Mouse (Mus musculus) testis, adult 2 months (tissue): ENCODE data around the gene Slc22a22. TPM values are rescaled to one million over a fixed set of nuclear protein-coding genes. Genes with fewer than 3 reads are reported as not detected.

Source experiments
- H3K27ac ChIP-seq: fragments of 200-500 bp; 2 replicates; pipeline ENCODE4 v1.5.1; 2012; ENCODE audit warnings: low read depth, low read length; ENCODE audit not compliant: control insufficient read depth, insufficient read depth
- H3K27me3 ChIP-seq: fragments of 200-500 bp; 2 replicates; pipeline ENCODE4 v1.6.1; 2012; ENCODE audit warnings: mild to moderate bottlenecking, low read length, moderate library complexity; ENCODE audit not compliant: control insufficient read depth, insufficient read depth
- H3K36me3 ChIP-seq: fragments of 200-500 bp; 2 replicates; pipeline ENCODE4 v1.6.1; 2012; ENCODE audit warnings: mild to moderate bottlenecking, low read length; ENCODE audit not compliant: control insufficient read depth, insufficient read depth
- H3K4me1 ChIP-seq: fragments of 200-500 bp; 2 replicates; pipeline ENCODE4 v1.6.1; 2012; ENCODE audit warnings: low read length; ENCODE audit not compliant: control insufficient read depth, insufficient read depth
- H3K4me3 ChIP-seq: fragments of 200-500 bp; 2 replicates; pipeline ENCODE4 v1.5.1; 2012; ENCODE audit warnings: low read depth, mild to moderate bottlenecking, low read length, moderate library complexity, mixed read lengths; ENCODE audit not compliant: control insufficient read depth
- CTCF ChIP-seq: fragments of 200-500 bp; IDR thresholded peaks from 2 replicates; pipeline ENCODE4 v1.5.1; 2012; ENCODE audit warnings: low read depth, mild to moderate bottlenecking, inconsistent platforms, low read length, moderate library complexity; ENCODE audit not compliant: control insufficient read depth, insufficient read depth, insufficient replicate concordance
- POLR2A ChIP-seq: fragments of 200-500 bp; IDR thresholded peaks from 2 replicates; pipeline ENCODE4 v1.6.1; 2012; ENCODE audit warnings: low read depth, mild to moderate bottlenecking, inconsistent platforms, low read length, moderate library complexity; ENCODE audit not compliant: control insufficient read depth
- polyA plus RNA-seq: library from polyadenylated mRNA; depleted of rRNA; stranded (reverse); fragments of >200 nt; gene quantifications from 2 replicates; pipeline ENCODE4 v1.2.3, GENCODE M21; 2012; rRNA removed

Gene Slc22a22
- polyA plus RNA-seq: 0.44 and 0.82 TPM in 2 replicates

DNA sequence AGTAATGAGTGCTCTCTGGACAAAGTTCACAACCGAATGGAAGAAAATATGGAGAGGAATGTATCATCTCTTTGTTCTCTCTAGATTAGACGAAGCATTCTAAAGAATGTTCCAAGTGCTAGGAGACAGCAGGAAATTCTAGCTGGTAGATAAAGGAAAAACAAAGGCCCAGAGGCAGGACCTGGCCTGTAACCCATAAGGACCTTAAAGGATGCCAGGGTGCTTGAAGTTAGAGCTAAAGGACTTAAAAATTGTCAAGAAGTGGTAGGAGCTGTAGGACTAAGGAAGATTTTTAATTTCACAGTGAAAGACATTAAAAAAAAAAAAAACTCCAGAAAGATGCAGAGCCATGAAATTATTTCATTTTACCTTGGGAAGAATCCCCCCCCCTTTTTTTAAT, at the start of gene Slc22a22:
Slc22a22 (minus strand) TSS at position 101 of the 400 bp plus-strand sequence.
- Histone ChIP-seq H3K27me3 (no peaks in the 10 kb centered on the region), H3K4me1 (no peaks in the 10 kb centered on the region), H3K36me3 (no peaks in the 10 kb centered on the region), H3K4me3 (peak within 1 kb of the TSS; percentile 53), H3K27ac (no peak within 1 kb of the TSS)
- TF ChIP-seq CTCF (no peak), POLR2A (no peak)

DNA sequence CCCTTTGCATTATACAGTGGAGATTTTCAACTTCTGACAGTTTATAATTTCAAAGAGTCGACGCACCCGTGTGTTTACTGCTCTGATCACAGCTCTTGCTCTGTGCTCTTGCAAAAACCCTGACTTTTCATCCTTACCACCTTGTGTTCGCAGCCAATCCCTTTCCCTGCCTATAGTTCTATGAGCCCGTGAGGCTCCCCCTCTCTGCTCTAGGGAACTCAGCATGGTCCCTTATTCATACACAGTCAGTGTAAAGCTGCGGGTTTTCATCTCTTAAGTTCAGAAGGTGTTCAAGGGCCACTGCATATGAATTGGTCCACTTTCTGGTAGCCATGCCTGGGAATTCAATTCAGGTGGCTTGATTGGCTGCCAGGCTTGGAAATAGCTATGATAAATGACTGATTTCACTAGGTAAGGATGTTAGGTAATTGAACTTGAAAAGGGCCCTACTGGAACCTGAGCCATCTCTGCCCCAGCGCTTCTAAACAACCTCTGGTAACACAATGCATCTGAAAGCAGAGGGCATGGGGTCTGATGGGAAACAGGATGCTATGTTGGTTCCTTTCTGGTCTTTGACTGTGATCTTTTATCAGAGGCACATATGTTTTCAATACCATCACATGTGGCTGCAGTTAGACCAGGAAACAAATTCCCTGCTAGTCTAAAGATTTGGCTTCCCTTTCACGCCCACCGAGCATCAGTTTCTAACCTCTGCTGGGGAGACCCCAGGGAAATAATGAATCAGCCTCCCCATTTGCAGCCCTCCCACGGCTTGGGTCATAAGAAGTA, 46.3 kb upstream of the Slc22a22 start:
- TF ChIP-seq CTCF: no peak
- Histone ChIP-seq H3K4me3 (no peak overlapping the region), H3K4me1 (no peaks in the 10 kb centered on the region), H3K27ac (no peak overlapping the region), H3K27me3 (no peaks in the 10 kb centered on the region), H3K36me3 (no peaks in the 10 kb centered on the region)

DNA sequence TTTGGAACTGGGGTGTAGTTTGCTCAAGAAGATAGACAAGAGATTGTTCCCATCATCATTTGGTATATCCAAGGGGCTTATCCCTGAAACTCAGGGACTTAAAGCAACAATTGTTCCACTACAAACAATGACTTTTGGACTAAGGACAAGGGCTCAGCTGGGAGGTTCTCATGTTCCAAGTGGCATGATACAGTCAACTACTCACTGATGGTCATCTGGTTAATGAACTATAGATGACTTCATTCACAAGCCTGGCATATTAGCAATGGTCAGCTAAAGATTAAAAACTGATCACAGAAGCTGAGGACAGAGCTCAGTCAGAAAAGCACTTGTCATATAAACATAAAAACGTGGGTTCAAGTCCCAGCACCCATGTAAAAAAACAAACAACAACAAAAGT, 44.7 kb upstream of the Slc22a22 start:
- H3K27me3 ChIP-seq: no peaks in the 10 kb centered on the region
- TF ChIP-seq POLR2A: no peak
- no peak for TF ChIP-seq CTCF
- H3K27ac ChIP-seq: no peak overlapping the region

DNA sequence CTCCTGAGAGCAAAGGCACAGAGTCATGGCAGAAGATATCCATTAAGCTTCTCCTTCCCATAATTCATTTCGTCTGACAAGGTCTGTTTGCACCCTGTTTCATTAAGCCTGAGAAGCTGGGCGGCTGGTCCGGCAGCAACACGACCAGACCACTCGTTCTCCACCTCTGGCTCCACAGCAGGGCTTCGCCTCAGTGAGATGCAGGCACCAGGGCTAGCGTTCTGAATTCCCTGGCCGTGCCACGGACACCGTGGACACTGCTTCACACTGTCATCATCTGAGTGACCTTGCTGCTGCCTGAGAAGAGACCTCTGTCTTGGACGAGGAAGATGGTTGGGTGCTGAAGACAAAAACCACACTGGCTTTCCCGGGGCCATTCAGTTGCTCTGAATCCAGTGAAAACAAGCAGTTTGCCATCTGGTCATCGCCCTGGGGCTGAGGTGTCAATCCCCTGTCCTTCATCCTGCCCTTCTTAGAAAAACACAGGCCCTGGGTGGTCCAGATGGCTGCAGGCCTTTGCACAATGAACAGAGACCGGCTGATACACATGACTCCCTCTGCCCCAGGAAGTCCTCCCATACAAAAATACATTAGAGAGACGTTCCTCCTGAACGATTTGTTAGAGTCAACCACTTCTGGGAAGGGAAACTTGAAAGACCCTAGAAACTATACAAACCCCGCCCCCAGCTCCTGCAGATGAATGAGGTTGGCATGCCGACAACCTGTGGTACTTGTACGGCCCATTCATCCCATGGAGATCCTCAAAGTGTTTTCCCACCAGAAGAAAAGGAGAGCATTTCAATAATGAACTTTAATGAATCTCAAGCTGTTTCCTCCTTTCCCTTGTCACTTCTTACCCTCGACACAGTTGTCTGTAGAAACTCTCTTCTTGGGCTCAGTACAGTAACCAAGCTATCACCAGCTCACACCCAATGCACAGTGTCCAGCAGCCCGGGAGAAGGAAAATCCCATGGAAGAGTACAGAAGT, 32.1 kb upstream of the Slc22a22 start:
- H3K27ac ChIP-seq: no peak overlapping the region
- no peaks in the 10 kb centered on the region; the same call in 1 of the 2 replicates for H3K4me1 ChIP-seq
- no peak overlapping the region for H3K4me3 ChIP-seq
- H3K27me3 ChIP-seq: no peaks in the 10 kb centered on the region
- H3K36me3 ChIP-seq: no peaks in the 10 kb centered on the region
- TF ChIP-seq CTCF (no peak), POLR2A (no peak)

More for the DNA sequence above, 44.7 kb upstream of the Slc22a22 start:
- H3K36me3 ChIP-seq: no peaks in the 10 kb centered on the region
- no peak overlapping the region for H3K4me3 ChIP-seq
- no peaks in the 10 kb centered on the region for H3K4me1 ChIP-seq

DNA sequence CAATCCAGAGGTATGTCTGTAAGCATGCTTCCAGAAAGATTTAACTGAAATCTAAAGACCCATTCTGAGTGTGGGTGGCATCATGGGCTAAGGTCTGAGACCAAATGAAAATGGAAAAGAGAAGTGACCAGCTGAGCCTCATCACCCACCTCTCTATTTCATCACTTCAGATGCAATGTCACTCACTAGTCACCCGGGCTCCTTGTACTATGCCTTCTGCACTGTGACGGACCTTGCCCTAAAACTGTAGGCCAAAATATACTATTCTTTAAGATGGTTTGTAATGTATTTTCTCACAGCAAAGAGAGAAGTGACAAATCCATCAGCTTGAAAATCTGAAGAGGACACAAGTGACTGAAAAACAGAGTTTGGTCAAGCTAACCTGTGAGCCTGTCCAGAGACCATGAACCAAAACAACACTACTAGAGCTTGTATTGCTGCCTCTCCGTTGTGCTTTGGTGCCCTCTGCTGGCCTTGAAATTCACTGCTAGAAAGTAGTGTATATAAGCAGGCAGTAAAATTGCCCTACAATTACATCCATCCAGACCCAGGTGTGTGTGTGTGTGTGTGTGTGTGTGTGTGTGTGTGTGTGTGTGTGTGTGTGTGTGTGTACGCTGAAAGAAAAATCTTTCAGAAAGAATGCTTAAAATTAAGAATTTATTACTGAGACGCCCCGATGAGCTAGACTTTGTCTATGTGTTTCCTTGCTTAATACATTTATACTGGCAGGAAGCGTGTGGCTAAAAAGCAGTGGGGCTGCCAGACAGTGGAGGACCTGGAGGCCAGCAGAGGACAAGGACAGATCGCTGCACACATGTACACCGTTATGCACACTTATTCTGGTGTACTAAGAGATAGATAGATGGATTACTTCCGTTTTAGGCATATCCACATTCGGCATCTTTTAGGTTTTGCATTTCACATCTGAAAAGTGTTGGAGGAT, 31.1 kb upstream of the Slc22a22 start:
- no peak overlapping the region for H3K4me3 ChIP-seq
- TF ChIP-seq CTCF: peak; percentile 7; the same call in 1 of the 2 replicates
- TF ChIP-seq POLR2A: no peak
- H3K27ac ChIP-seq: no peak overlapping the region
- H3K4me1 ChIP-seq: no peaks in the 10 kb centered on the region; the same call in 1 of the 2 replicates
- H3K27me3 ChIP-seq: no peaks in the 10 kb centered on the region
- no peaks in the 10 kb centered on the region for H3K36me3 ChIP-seq

- H3K36me3 ChIP-seq: no peaks in the 10 kb centered on the region
- H3K4me3 ChIP-seq: no peak overlapping the region
- H3K4me1 ChIP-seq: no peaks in the 10 kb centered on the region
- H3K27me3 ChIP-seq: no peaks in the 10 kb centered on the region
- no peak overlapping the region for H3K27ac ChIP-seq
- no peak for TF ChIP-seq POLR2A
- TF ChIP-seq CTCF: no peak
Observed at GRCm38 (mm10) chr15:57504126-57504705, 26.8 kb upstream of the Slc22a22 start.
